Mouse (Mus musculus) liver, postnatal 0 days (tissue): ENCODE results near the gene Unk.

Experiments
- CTCF ChIP-seq: sonication (generic); IDR thresholded peaks from 2 replicates; pipeline ENCODE4 v1.5.1; 2016; ENCODE audit warnings: antibody characterized with exemption, low read depth
- EP300 ChIP-seq: IDR thresholded peaks from 2 replicates; pipeline ENCODE4 v1.6.1; 2016; ENCODE audit warnings: antibody characterized with exemption, low read depth, mild to moderate bottlenecking

- TF ChIP-seq CTCF, result no peak
- TF ChIP-seq EP300, result no peak
Observed at GRCm38 (mm10) chr11:116108464-116109137, 78.5 kb downstream of the Unk start.
